Mouse (Mus musculus) stomach, postnatal 0 days (tissue): ENCODE results near the gene L3mbtl4.

Source experiments
- CTCF ChIP-seq: IDR thresholded peaks from 2 replicates; pipeline ENCODE4 v1.5.1; 2016; ENCODE audit warnings: antibody characterized with exemption, low read depth, mild to moderate bottlenecking, moderate library complexity
- EP300 ChIP-seq: optimal IDR thresholded peaks from 2 replicates; pipeline ENCODE3; 2016; ENCODE audit warnings: antibody characterized with exemption

GRCm38 (mm10) chr17:68754789-68755188, 481.2 kb downstream of the L3mbtl4 start:
- TF ChIP-seq CTCF (no peak), EP300 (no peak)
